Mouse (Mus musculus) liver, postnatal 0 days (tissue): Measurements from ENCODE around the gene Snap47.

ENCODE experiments used
- CTCF ChIP-seq: sonication (generic); IDR thresholded peaks from 2 replicates; pipeline ENCODE4 v1.5.1; 2016; ENCODE audit warnings: antibody characterized with exemption, low read depth
- EP300 ChIP-seq: IDR thresholded peaks from 2 replicates; pipeline ENCODE4 v1.6.1; 2016; ENCODE audit warnings: antibody characterized with exemption, low read depth, mild to moderate bottlenecking

- TF ChIP-seq CTCF (no peak), EP300 (no peak)
These were observed 63.5 kb downstream of the Snap47 start for GRCm38 (mm10) chr11:59387471-59387870.
